Mouse (Mus musculus) heart, adult 2 months (tissue): Measurements from ENCODE around the gene Tmem266. TPM values are rescaled to one million over a fixed set of nuclear protein-coding genes. Genes with fewer than 3 reads are reported as not detected.

Experiments
- DNase-seq, 2 experiments: peaks; one replicate each; pipeline ENCODE4 v3.0.0; 2021
- H3K27ac ChIP-seq: fragments of 200-600 bp; 2 replicates; pipeline ENCODE4 v1.8.1; 2022
- H3K27me3 ChIP-seq: fragments of 200-500 bp; 2 replicates; pipeline ENCODE4 v1.6.1; 2012; ENCODE audit warnings: mild to moderate bottlenecking, low read length, inconsistent platforms, mixed read lengths; ENCODE audit not compliant: control insufficient read depth, insufficient read depth
- H3K36me3 ChIP-seq: fragments of 200-500 bp; 2 replicates; pipeline ENCODE4 v1.6.1; 2012; ENCODE audit warnings: low read length, inconsistent platforms; ENCODE audit not compliant: control insufficient read depth, insufficient read depth
- H3K4me1 ChIP-seq: fragments of 200-500 bp; 2 replicates; pipeline ENCODE4 v1.6.1; 2011; ENCODE audit warnings: low read length; ENCODE audit not compliant: control insufficient read depth, insufficient read depth
- H3K4me3 ChIP-seq: fragments of 200-600 bp; 2 replicates; pipeline ENCODE4 v1.8.1; 2022
- H3K79me2 ChIP-seq: fragments of 200-500 bp; replicated peaks from 2 replicates; pipeline ENCODE4 v1.6.1; 2012; ENCODE audit warnings: mild to moderate bottlenecking, inconsistent platforms, low read length, moderate library complexity, mixed read lengths; ENCODE audit not compliant: control insufficient read depth, insufficient read depth
- H3K9ac ChIP-seq: fragments of 200-500 bp; 2 replicates; pipeline ENCODE4 v1.6.1; 2012; ENCODE audit warnings: low read depth, mild to moderate bottlenecking, control low read depth, inconsistent platforms, low read length, mixed read lengths
- CTCF ChIP-seq: fragments of 200-600 bp; IDR thresholded peaks from 2 replicates; pipeline ENCODE4 v1.8.1; 2022; ENCODE audit warnings: antibody characterized with exemption, mild to moderate bottlenecking, moderate library complexity
- EP300 ChIP-seq: fragments of 200-500 bp; IDR thresholded peaks from 2 replicates; pipeline ENCODE4 v1.6.1; 2011; ENCODE audit warnings: low read depth, low read length, control low read depth; ENCODE audit not compliant: insufficient read depth
- POLR2A ChIP-seq: fragments of 200-500 bp; IDR thresholded peaks from 2 replicates; pipeline ENCODE4 v1.6.1; 2011; ENCODE audit warnings: mild to moderate bottlenecking, low read depth, low read length, control low read depth; ENCODE audit not compliant: insufficient read depth
- WGBS: fragments of 180-500 bp; shearing (Covaris S2); methylation state at CpG from one replicate; pipeline ENCODE4 v1.1.7; 2018; 5-methylcytosine and 5-hydroxymethylcytosine counted together
- intact Hi-C: fragments of 180-260 bp; cut with DNase I; formaldehyde crosslinking; loops from one replicate; pipeline ENCODE4 v1.15.1; 2025
- long read RNA-seq: library from polyadenylated mRNA; stranded (forward); transcript quantifications from one replicate; pipeline ENCODE4 v2.0.0, GENCODE M21; 2021
- polyA plus RNA-seq: library from polyadenylated mRNA; depleted of rRNA; stranded (reverse); fragments of >200 nt; gene quantifications from 2 replicates; pipeline ENCODE4 v1.2.3, GENCODE M21; 2012; rRNA removed
- total RNA-seq, 2 experiments: library from RNA; stranded (reverse); gene quantifications; 2 replicates each; pipeline ENCODE4 v1.2.3; 2021

Gene Tmem266
- total RNA-seq, result 1 to 10 TPM; 1.5 to 2.0 TPM
- polyA plus RNA-seq, result 2.5 and 3.3 TPM in 2 replicates
- long read RNA-seq, result 0 reads

- peak within 1 kb of the TSS; percentile 60 for H3K4me3 ChIP-seq
- peaks cover 3% of the 10 kb centered on the region; the same call in 1 of the 2 replicates for H3K27me3 ChIP-seq
- intact Hi-C loops, result loop anchor here (10.0 kb wide), 1 partner anchor 218 kb away; no protein-coding TSS in a partner anchor
- WGBS, result under 1% methylated on average over 78 of the region's 82 CpGs
- no peaks in the 10 kb centered on the region for H3K79me2 ChIP-seq
- no peak for TF ChIP-seq CTCF
- no peak for TF ChIP-seq POLR2A
- no peak for TF ChIP-seq EP300
- no peaks in the 10 kb centered on the region for H3K36me3 ChIP-seq
- peak; percentile 85 to 87 for DNase-seq
- H3K9ac ChIP-seq, result peak within 1 kb of the TSS; percentile 90
- peak within 1 kb of the TSS; percentile 61 for H3K27ac ChIP-seq
- H3K4me1 ChIP-seq, result no peaks in the 10 kb centered on the region
Observed at GRCm38 (mm10) chr9:55326515-55327233, at the start of gene Tmem266, which contains the start of gene Nrg4. Gene Tmem266, plus strand, starts transcription at chr9:55326913. Gene Nrg4, minus strand, starts transcription at chr9:55326844.

DNA sequence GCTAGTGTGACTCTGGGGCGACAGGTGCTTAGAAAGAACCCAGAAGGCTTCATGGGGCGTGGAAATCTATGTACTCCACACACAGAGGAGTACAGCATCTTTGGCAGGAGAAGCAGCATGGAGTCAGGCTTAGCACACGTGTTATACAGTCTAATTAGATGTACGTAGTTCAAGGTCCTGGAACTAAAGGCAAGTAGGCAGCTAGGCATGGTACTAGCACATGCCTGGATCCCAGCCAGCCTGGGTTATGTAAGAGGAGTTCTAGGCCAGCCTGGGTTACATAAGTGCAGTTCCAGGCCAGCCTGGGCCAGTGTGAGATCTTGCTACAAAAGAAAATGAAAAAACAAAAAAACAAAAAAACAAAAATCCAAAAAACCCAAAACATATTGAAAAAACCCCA, 49.2 kb upstream of the Tmem266 start:
- intact Hi-C loops, result no loop called here
- no peak for TF ChIP-seq CTCF
- no peak for TF ChIP-seq POLR2A
- TF ChIP-seq EP300, result no peak
- Histone ChIP-seq H3K79me2 (no peaks in the 10 kb centered on the region), H3K4me1 (no peaks in the 10 kb centered on the region), H3K9ac (no peak overlapping the region), H3K27me3 (no peaks in the 10 kb centered on the region), H3K27ac (no peak overlapping the region), H3K36me3 (no peaks in the 10 kb centered on the region), H3K4me3 (no peak overlapping the region)
- DNase-seq, result peak in 1 of 2 experiments; percentile 30
- 71% methylated on average over 4 of the region's 4 CpGs for WGBS

DNA sequence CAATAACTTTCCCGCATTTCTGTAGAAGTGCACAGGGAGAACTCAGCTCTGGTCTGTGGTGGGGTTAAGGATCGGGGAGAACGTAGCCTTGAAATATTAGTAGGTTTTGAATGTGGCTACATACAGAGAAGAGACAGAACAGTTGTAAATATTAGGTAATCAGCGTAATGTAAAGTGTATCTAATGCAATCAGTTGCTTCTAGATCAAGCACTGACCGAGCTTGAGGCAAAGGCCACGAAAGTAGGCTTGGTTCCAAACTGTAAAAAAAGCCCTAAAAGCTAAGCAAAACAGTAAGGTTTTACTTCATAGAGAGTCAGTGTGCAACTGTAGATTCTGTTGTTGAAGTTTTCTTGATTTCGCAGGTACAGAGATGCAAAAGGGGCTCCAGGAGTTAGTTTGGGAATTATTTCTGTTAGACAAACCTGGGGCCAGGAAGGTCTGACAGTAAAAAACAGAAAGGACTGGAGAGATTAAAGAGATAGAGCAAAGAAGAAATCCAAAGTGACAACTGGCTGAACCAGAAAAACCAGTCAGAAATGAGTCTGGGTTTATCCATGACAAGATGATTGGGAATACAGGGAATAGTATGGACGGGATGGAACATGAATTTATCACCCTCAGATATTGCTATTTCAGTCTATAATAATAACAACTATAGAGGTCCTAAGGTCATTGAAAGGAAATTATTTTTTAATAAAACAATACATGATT, 47.4 kb upstream of the Tmem266 start:
- no peak for TF ChIP-seq EP300
- TF ChIP-seq POLR2A, result no peak
- TF ChIP-seq CTCF, result no peak
- H3K27ac ChIP-seq, result no peak overlapping the region
- H3K79me2 ChIP-seq, result no peaks in the 10 kb centered on the region
- H3K36me3 ChIP-seq, result no peaks in the 10 kb centered on the region
- H3K27me3 ChIP-seq, result no peaks in the 10 kb centered on the region; the same call in 1 of the 2 replicates
- 84% methylated on average over 8 of the region's 8 CpGs for WGBS
- H3K9ac ChIP-seq, result no peak overlapping the region
- intact Hi-C loops, result no loop called here
- no peak for DNase-seq
- peaks cover 1% of the 10 kb centered on the region for H3K4me1 ChIP-seq
- H3K4me3 ChIP-seq, result no peak overlapping the region

DNA sequence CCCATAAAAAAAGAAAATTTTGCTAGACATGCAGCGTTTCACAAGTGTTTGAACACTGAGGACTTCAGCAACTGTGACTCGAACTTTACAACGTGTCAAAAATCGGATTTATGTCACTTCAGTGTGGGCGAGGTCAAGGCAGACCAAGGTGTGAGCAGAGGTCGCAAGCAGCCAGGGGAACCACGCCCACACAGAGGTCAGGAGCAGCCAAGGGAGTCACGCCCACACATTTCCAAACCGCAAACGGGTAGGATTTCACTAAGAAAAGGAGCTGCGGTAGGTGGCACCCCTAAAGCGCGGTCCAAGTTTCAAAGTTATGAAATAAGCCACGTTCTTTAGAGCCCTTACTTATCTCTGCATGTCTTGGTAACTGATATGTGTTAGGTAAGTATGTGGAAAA, 43.2 kb upstream of the Tmem266 start:
- WGBS, result 12% methylated on average over 14 of the region's 14 CpGs
- no peak overlapping the region for H3K9ac ChIP-seq
- peak in 1 of 2 experiments; percentile 45 for DNase-seq
- H3K27ac ChIP-seq, result no peak overlapping the region
- no peaks in the 10 kb centered on the region for H3K36me3 ChIP-seq
- peaks cover 1% of the 10 kb centered on the region for H3K4me1 ChIP-seq
- H3K27me3 ChIP-seq, result no peaks in the 10 kb centered on the region; the same call in 1 of the 2 replicates
- intact Hi-C loops, result no loop called here
- no peaks in the 10 kb centered on the region for H3K79me2 ChIP-seq
- TF ChIP-seq EP300 (no peak), CTCF (no peak), POLR2A (no peak)
- H3K4me3 ChIP-seq, result no peak overlapping the region

DNA sequence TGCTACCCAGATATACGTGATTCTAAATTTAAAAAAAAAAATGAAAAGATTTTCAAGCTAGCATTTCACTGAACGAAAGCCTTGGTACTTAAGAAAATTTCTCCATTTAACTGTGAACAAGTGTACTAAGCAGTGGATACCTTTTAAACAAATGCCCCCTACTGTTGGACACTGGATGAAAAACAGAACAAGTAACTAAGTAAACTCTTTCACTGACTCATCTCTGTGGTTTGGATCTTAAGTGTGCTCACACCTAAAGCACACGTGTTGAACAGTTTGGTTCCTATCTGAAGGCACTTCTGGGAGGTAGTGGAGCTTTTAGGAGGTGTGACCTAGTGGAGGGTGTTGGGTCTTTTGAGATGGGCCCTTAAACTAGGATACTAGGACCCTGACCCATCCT, 41.5 kb upstream of the Tmem266 start:
- Histone ChIP-seq H3K79me2 (no peaks in the 10 kb centered on the region), H3K27me3 (no peaks in the 10 kb centered on the region; the same call in 1 of the 2 replicates), H3K27ac (no peak overlapping the region), H3K9ac (no peak overlapping the region), H3K36me3 (no peaks in the 10 kb centered on the region), H3K4me3 (no peak overlapping the region), H3K4me1 (peaks cover 1% of the 10 kb centered on the region)
- WGBS, result 63% methylated on average over 3 of the region's 3 CpGs
- intact Hi-C loops, result no loop called here
- TF ChIP-seq CTCF, result peak; percentile 59
- TF ChIP-seq POLR2A, result no peak
- no peak for TF ChIP-seq EP300
- no peak for DNase-seq
